Mouse (Mus musculus): ENCODE measurements around the gene Gm7030. TPM values are rescaled to one million over a fixed set of nuclear protein-coding genes. Genes with fewer than 3 reads are reported as not detected.
"Not testable (repeated sequence)": the region's sequence is repeated elsewhere in the genome, so short reads cannot be mapped to it uniquely, and the experiment has no call there.

Gene Gm7030
- total RNA-seq, 2 experiments from 2014 or later = not detected

- not testable (repeated sequence) for DNase-seq (ENCODE audit: low spot score)
Observed at GRCm38 (mm10) chr17:36082519-36083232, 46.5 kb downstream of the Gm7030 start.

DNA sequence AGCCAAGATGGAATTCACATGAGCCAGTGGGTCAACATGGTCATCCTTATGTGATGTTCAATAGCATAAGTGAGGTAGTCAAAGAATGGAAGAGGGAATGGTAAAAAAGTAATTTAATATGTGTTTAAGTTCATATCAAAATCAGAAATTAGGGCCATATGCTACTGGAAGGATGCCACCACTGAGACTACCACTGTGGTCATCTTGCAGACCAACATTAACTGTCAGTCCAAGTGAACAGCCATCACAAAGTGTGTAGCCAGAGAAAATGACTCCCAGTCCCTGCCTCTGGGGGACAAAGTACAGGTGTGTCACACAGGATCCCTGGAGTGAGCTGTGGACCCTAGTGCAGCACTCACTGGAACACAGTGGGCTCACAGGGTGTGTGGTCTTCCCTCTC lies 47.3 kb downstream of the Gm7030 start:
- not testable (repeated sequence) for DNase-seq (ENCODE audit: low spot score)

- peak; percentile 87 for DNase-seq (ENCODE audit: low spot score)
Observed at GRCm38 (mm10) chr17:36060829-36061228, 68.4 kb downstream of the Gm7030 start.

Other genes starting within 250 kb of the Gm7030 start
- gene Dhx16, start 249.6 kb downstream of the Gm7030 start, total RNA-seq (2021) = 10 to 100 TPM; 11.7 to 14.1 TPM
- gene 2310061I04Rik, start 232.0 kb downstream of the Gm7030 start, total RNA-seq (2021) = 10 to 100 TPM; 78.6 to 79.3 TPM
- 1 to 10 TPM; 3.9 to 4.8 TPM for gene Atat1, start 219.3 kb downstream of the Gm7030 start, total RNA-seq (2021)
- gene Mrps18b, start 213.0 kb downstream of the Gm7030 start, total RNA-seq (2021) = 10 to 100 TPM; 61.6 to 62.4 TPM
- 10 to 100 TPM; 23.2 to 43.9 TPM for gene Ppp1r10, start 213.0 kb downstream of the Gm7030 start, total RNA-seq (2021)
- gene Abcf1, start 159.7 kb downstream of the Gm7030 start, total RNA-seq (2021) = 10 to 100 TPM; 73.4 to 74.3 TPM
- gene Gnl1, start 149.6 kb downstream of the Gm7030 start, total RNA-seq (2021) = 10 to 100 TPM; 20.2 to 26.0 TPM
- gene Prr3, start 149.2 kb downstream of the Gm7030 start, total RNA-seq (2021) = 1 to 10 TPM; 2.1 to 3.2 TPM
- 1 to 10 TPM in 1 of 2 experiments, under 1 TPM in 1; 0.98 to 1.5 TPM for gene H2-T24, start 108.9 kb downstream of the Gm7030 start, total RNA-seq (2021)
- gene H2-T23, start 96.6 kb downstream of the Gm7030 start, total RNA-seq (2021) = 1 to 10 TPM; 7.0 to 9.4 TPM
- 10 to 100 TPM in 1 of 2 experiments, 1 to 10 TPM in 1; 7.9 to 15.7 TPM for gene H2-T22, start 86.7 kb downstream of the Gm7030 start, total RNA-seq (2021)
- not detected for gene Gm6034, start 86.5 kb downstream of the Gm7030 start, total RNA-seq (2021)
- gene Gm11127, start 71.1 kb downstream of the Gm7030 start, total RNA-seq (2021) = 1 to 10 TPM; 1.4 to 3.2 TPM
- gene Gm19684, start 7.7 kb downstream of the Gm7030 start, total RNA-seq (2021) = not detected
- gene Gm8909, start 39.1 kb upstream of the Gm7030 start, total RNA-seq (2021) = not detected
- gene H2-T3, start 60.9 kb upstream of the Gm7030 start, total RNA-seq (2021) = not detected
- gene Rpp21, start 128.6 kb upstream of the Gm7030 start, total RNA-seq (2021) = 10 to 100 TPM; 36.5 to 44.5 TPM
- gene Trim39, start 142.8 kb upstream of the Gm7030 start, total RNA-seq (2021) = 1 to 10 TPM; 6.2 to 6.6 TPM
- not detected for gene H2-M10.2, start 157.1 kb upstream of the Gm7030 start, total RNA-seq (2021)
- gene H2-M10.1, start 196.7 kb upstream of the Gm7030 start, total RNA-seq (2021) = not detected
- not detected for gene H2-M10.3, start 239.0 kb upstream of the Gm7030 start, total RNA-seq (2021)